Mouse (Mus musculus) olfactory bulb, adult 2 months (tissue): ENCODE data around the gene Adora2a.

Experiments
- CTCF ChIP-seq: fragments of 200-500 bp; IDR thresholded peaks from 2 replicates; pipeline ENCODE4 v1.5.1; 2012; ENCODE audit warnings: low read depth, mild to moderate bottlenecking, low read length, moderate library complexity; ENCODE audit not compliant: insufficient read depth
- POLR2A ChIP-seq: fragments of 200-500 bp; IDR thresholded peaks from 2 replicates; pipeline ENCODE4 v1.6.1; 2012; ENCODE audit warnings: mild to moderate bottlenecking, low read depth, low read length, moderate library complexity; ENCODE audit not compliant: insufficient read depth

- no peak for TF ChIP-seq POLR2A
- no peak for TF ChIP-seq CTCF
Observed at GRCm38 (mm10) chr10:75301937-75302336, 14.7 kb upstream of the Adora2a start.
